Comparison of ENCODE assay signal across 19 mouse cellular contexts in genomic region chr12:82256921-82257500, GRCm38 (mm10).
A peak's percentile ranks its signal among the peaks of the same experiment; 100 is the strongest.
DNase-seq lines count a peak whose midpoint lies in the region; ATAC-seq and TF ChIP-seq lines count a peak whose summit lies in the region.
"Had no signal": no experiment of that assay in that cellular context is flagged by ENCODE, and none has a peak within 500 bp of the region (broad histone marks: within the 10 kb centered on the region; RNA-seq: fewer than 3 reads in every experiment).

No protein-coding gene starts in this region.

- H3K4me2 ChIP-seq in kidney, embryonic 15.5 days: no peak overlapping the region
- H3K4me2 ChIP-seq in hindbrain, postnatal 0 days (ENCODE audit: low read depth, low read length): no peak overlapping the region
- H3K4me2 ChIP-seq: heart, embryonic 11.5 days; stomach, embryonic 15.5 days had no signal

- no peaks in the 10 kb centered on the region for H3K36me3 ChIP-seq in spleen, adult 2 months (ENCODE audit: control insufficient read depth, insufficient read depth, low read length)
- H3K36me3 ChIP-seq in kidney, embryonic 15.5 days: no peaks in the 10 kb centered on the region
- H3K36me3 ChIP-seq in hindbrain, postnatal 0 days (ENCODE audit: insufficient read depth, low read length): no peaks in the 10 kb centered on the region
- peaks cover 5% of the 10 kb centered on the region; the same call in 1 of the 2 replicates for H3K36me3 ChIP-seq in forebrain, embryonic 10.5 days (replicated peaks)
- H3K36me3 ChIP-seq: midbrain, embryonic 10.5 days; stomach, embryonic 15.5 days had no signal

- TF ChIP-seq CTCF in spleen, adult 2 months (IDR thresholded peaks at IDR 0.05; ENCODE audit: extremely low read depth, insufficient read depth, insufficient read length, insufficient replicate concordance): no peak
- no peak for TF ChIP-seq CTCF in hindbrain, postnatal 0 days (IDR thresholded peaks at IDR 0.05; ENCODE audit: low read depth)

- no peaks in the 10 kb centered on the region for H3K9me3 ChIP-seq in kidney, embryonic 15.5 days (replicated peaks)
- H3K9me3 ChIP-seq in hindbrain, postnatal 0 days (ENCODE audit: low read length): no peaks in the 10 kb centered on the region
- H3K9me3 ChIP-seq in forebrain, embryonic 10.5 days: no peaks in the 10 kb centered on the region
- H3K9me3 ChIP-seq: midbrain, embryonic 10.5 days; stomach, embryonic 15.5 days had no signal

- 0 out of 2 replicates have a peak overlapping the region, but pooled peaks have one; percentile 18 for H3K27ac ChIP-seq in spleen, adult 2 months (ENCODE audit: insufficient read depth, low read length)
- peak overlapping the region; percentile 29; the same call in 1 of the 2 replicates for H3K27ac ChIP-seq in kidney, embryonic 15.5 days
- H3K27ac ChIP-seq in hindbrain, postnatal 0 days: no peak overlapping the region
- no peak overlapping the region for H3K27ac ChIP-seq in forebrain, embryonic 10.5 days
- H3K27ac ChIP-seq: liver, embryonic 14.5 days; midbrain, embryonic 10.5 days had no signal

- no peak for ATAC-seq in kidney, embryonic 15.5 days (replicated peaks; ENCODE audit: low FRiP score)
- ATAC-seq in hindbrain, postnatal 0 days: no peak
- ATAC-seq: CD4-positive, CD25-positive, alpha-beta regulatory T cell, adult 4 months; inflammation-experienced regulatory T-cells, adult 6 months; Patski had no signal

- no peak for TF ChIP-seq POLR2A in spleen, adult 2 months (IDR thresholded peaks at IDR 0.05; ENCODE audit: low read depth, low read length)

- 76% methylated on average over 6 of the region's 6 CpGs for whole genome bisulfite sequencing in spleen, adult 2 months
- WGBS in kidney, embryonic 15.5 days: 86% methylated on average over 6 of the region's 6 CpGs
- 86% methylated on average over 6 of the region's 6 CpGs for WGBS in hindbrain, postnatal 0 days
- WGBS in forebrain, embryonic 10.5 days: 90% methylated on average over 6 of the region's 6 CpGs

- no peaks in the 10 kb centered on the region for H3K27me3 ChIP-seq in spleen, adult 2 months (ENCODE audit: control insufficient read depth, insufficient read depth, low read length)
- no peaks in the 10 kb centered on the region for H3K27me3 ChIP-seq in kidney, embryonic 15.5 days
- no peaks in the 10 kb centered on the region for H3K27me3 ChIP-seq in hindbrain, postnatal 0 days (ENCODE audit: insufficient read depth, low read length)
- H3K27me3 ChIP-seq in forebrain, embryonic 10.5 days (ENCODE audit: poor library complexity, severe bottlenecking): no peaks in the 10 kb centered on the region
- H3K27me3 ChIP-seq: Patski; stomach, embryonic 15.5 days had no signal

- H3K9ac ChIP-seq in kidney, embryonic 15.5 days: no peak overlapping the region
- H3K9ac ChIP-seq in hindbrain, postnatal 0 days (replicated peaks; ENCODE audit: low read length): no peak overlapping the region
- H3K9ac ChIP-seq: liver, embryonic 14.5 days; stomach, embryonic 15.5 days had no signal

- DNase-seq in spleen, adult 2 months (ENCODE audit: low read depth in 1 of 2, low spot score in 2 of 2): no peak
- DNase-seq in spleen, adult 12 weeks (ENCODE audit: low spot score): no peak
- peak; percentile 70 for DNase-seq in ZHBTc4 (ENCODE audit: low read depth, low spot score)
- DNase-seq in hindbrain, postnatal 0 days (ENCODE audit: low spot score): no peak
- no peak for DNase-seq in thymus, postnatal 25 days
- no peak for DNase-seq in forebrain, embryonic 10.5 days (ENCODE audit: extremely low spot score, low spot score)
- DNase-seq: cerebellum, adult 18-20 months; gastrocnemius, postnatal 25 days; heart, postnatal 4 days; lung, postnatal 10 days; thymus, postnatal 36 days had no signal

- H3K4me3 ChIP-seq in spleen, adult 2 months (ENCODE audit: extremely low read depth, insufficient read depth, insufficient read length): no peak overlapping the region
- H3K4me3 ChIP-seq in kidney, embryonic 15.5 days (replicated peaks): no peak overlapping the region
- H3K4me3 ChIP-seq in hindbrain, postnatal 0 days (ENCODE audit: low read length): no peak overlapping the region
- H3K4me3 ChIP-seq in forebrain, embryonic 10.5 days: no peak overlapping the region
- H3K4me3 ChIP-seq: midbrain, embryonic 10.5 days; stomach, embryonic 15.5 days had no signal

- no peaks in the 10 kb centered on the region; the same call in 1 of the 2 replicates for H3K4me1 ChIP-seq in spleen, adult 2 months (ENCODE audit: control insufficient read depth, insufficient read depth, insufficient read length)
- H3K4me1 ChIP-seq in kidney, embryonic 15.5 days: peaks cover 23% of the 10 kb centered on the region
- no peaks in the 10 kb centered on the region for H3K4me1 ChIP-seq in hindbrain, postnatal 0 days (ENCODE audit: insufficient read depth, low read length)
- H3K4me1 ChIP-seq in forebrain, embryonic 10.5 days: peaks cover 6% of the 10 kb centered on the region
- H3K4me1 ChIP-seq: midbrain, embryonic 10.5 days had no signal

Comparison
In these comparisons a context has a peak if more than half of its experiments do, and no peak if none do; other contexts are left out.
1. H3K27ac ChIP-seq: peak in spleen, adult 2 months (single experiment) and kidney, embryonic 15.5 days (single experiment); none in hindbrain, postnatal 0 days (single experiment) and forebrain, embryonic 10.5 days (single experiment).